Mouse (Mus musculus): Measurements from ENCODE around the gene Gab2. TPM values are rescaled to one million over a fixed set of nuclear protein-coding genes. Genes with fewer than 3 reads are reported as not detected.

The Gab2 gene
- total and polyA plus RNA-seq, 3 experiments: 0.12 to 0.50 (median 0.30) TPM

DNA sequence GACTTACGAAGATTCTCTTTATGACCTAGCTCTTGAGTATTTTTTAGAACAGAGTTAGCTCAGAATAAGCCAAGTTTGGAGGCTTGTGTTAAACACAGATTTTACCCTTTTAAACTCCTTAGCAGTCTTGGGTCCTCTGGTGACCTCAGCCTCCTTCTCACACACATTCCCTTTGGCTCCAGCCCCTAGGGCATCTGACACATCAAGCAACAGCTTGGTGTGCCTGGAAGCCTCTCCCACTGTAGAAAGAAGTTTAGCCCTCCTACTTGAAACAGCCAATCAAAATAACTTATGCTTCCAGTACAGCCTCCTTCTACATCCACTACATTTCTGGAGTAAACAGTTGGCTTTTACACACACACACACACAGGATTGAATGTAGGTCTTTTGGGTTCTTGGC, 2.8 kb downstream of the Gab2 start:
- DNase-seq (ENCODE audit: extremely low read depth): no peak
- dilution Hi-C loops (cut with MboI; ENCODE audit: extremely low pct_ligation_motif_present, extremely low pct_unique_long_range_greater_than_20kb, low sequenced_read_pairs) (no loop called here), in situ Hi-C loops (cut with MboI; ENCODE audit: low pct_ligation_motif_present, low pct_unique_long_range_greater_than_20kb, low sequenced_read_pairs) (loop anchor here (5.0 to 10.0 kb wide), 2 partner anchors 112 to 211 kb away; no protein-coding TSS in a partner anchor)
- H3K27ac ChIP-seq (ENCODE audit: insufficient read depth, low read depth): no peak overlapping the region
- TF ChIP-seq UBTF (IDR thresholded peaks at IDR 0.05; ENCODE audit: low read depth, low read length): no peak
- no peak for TF ChIP-seq PAX5 (IDR thresholded peaks at IDR 0.05; ENCODE audit: low read length)
- TF ChIP-seq NRF1 (IDR thresholded peaks at IDR 0.05; ENCODE audit: low read depth, low read length): no peak
- TF ChIP-seq MAX (IDR thresholded peaks at IDR 0.05; ENCODE audit: low read length): no peak
- no peaks in the 10 kb centered on the region for H3K9me3 ChIP-seq (replicated peaks; ENCODE audit: low read length)
- H3K27me3 ChIP-seq (replicated peaks): peaks cover 13% of the 10 kb centered on the region
- H3K4me3 ChIP-seq (replicated peaks in 1 of 3; ENCODE audit: low read depth in 2 of 3, low read length in 2 of 3, poor library complexity in 1 of 3): no peak overlapping the region
- H3K4me1 ChIP-seq (ENCODE audit: control insufficient read depth in 1 of 2, insufficient read depth in 2 of 2): peaks cover 0 to 12% of the 10 kb centered on the region in 2 experiments; a peak in 2 of 4 replicates
- no peak overlapping the region for H3K9ac ChIP-seq (ENCODE audit: insufficient read depth, low read depth)
- no peaks in the 10 kb centered on the region for H3K79me2 ChIP-seq (replicated peaks; ENCODE audit: control insufficient read depth, extremely low read depth, insufficient read depth, poor library complexity, severe bottlenecking)
- no peak overlapping the region for H3K4me2 ChIP-seq (ENCODE audit: insufficient read depth, low read depth, poor library complexity, severe bottlenecking)
- no peaks in the 10 kb centered on the region for H3K36me3 ChIP-seq (replicated peaks in 1 of 2; ENCODE audit: control insufficient read depth in 1 of 2, insufficient read depth in 1 of 2, low read length in 1 of 2)

- in situ Hi-C loops (cut with MboI; ENCODE audit: low pct_ligation_motif_present, low pct_unique_long_range_greater_than_20kb, low sequenced_read_pairs) (loop anchor here (10.0 kb wide), 1 partner anchor 210 kb away; no protein-coding TSS in a partner anchor), dilution Hi-C loops (cut with MboI; ENCODE audit: extremely low pct_ligation_motif_present, extremely low pct_unique_long_range_greater_than_20kb, low sequenced_read_pairs) (no loop called here)
- H3K4me1 ChIP-seq (ENCODE audit: control insufficient read depth in 1 of 2, insufficient read depth in 2 of 2): peaks cover 0 to 12% of the 10 kb centered on the region in 2 experiments; a peak in 2 of 4 replicates
Observed at GRCm38 (mm10) chr7:97085291-97085690, 3.9 kb downstream of the Gab2 start.

GRCm38 (mm10) chr7:97094241-97094640, 12.9 kb downstream of the Gab2 start:
- no peaks in the 10 kb centered on the region for H3K79me2 ChIP-seq (replicated peaks; ENCODE audit: control insufficient read depth, extremely low read depth, insufficient read depth, poor library complexity, severe bottlenecking)
- in situ Hi-C loops (cut with MboI; ENCODE audit: low pct_ligation_motif_present, low pct_unique_long_range_greater_than_20kb, low sequenced_read_pairs): no loop called here
- no peak for DNase-seq (ENCODE audit: extremely low read depth)
- H3K4me1 ChIP-seq (ENCODE audit: control insufficient read depth in 1 of 2, insufficient read depth in 2 of 2): no peaks in the 10 kb centered on the region
- no peaks in the 10 kb centered on the region for H3K27me3 ChIP-seq (replicated peaks)
- TF ChIP-seq BHLHE40 (IDR thresholded peaks at IDR 0.05; ENCODE audit: low read depth, low read length): no peak
- TF ChIP-seq JUN (IDR thresholded peaks at IDR 0.05; ENCODE audit: insufficient read depth, low read depth, low read length): no peak
- TF ChIP-seq CTCF (conservative IDR thresholded peaks at IDR 0.05 in 1 of 2, IDR thresholded peaks at IDR 0.05 in 1 of 2; ENCODE audit: low read depth in 2 of 2, low read length in 2 of 2): no peak
- TF ChIP-seq POLR2A (IDR thresholded peaks at IDR 0.05; ENCODE audit: low read depth, low read length): no peak
- no peak for TF ChIP-seq ZKSCAN1 (IDR thresholded peaks at IDR 0.05; ENCODE audit: borderline replicate concordance, low read depth, low read length)
- TF ChIP-seq ZC3H11A (IDR thresholded peaks at IDR 0.05; ENCODE audit: low read depth, low read length): no peak
- TF ChIP-seq MAX (IDR thresholded peaks at IDR 0.05; ENCODE audit: low read length): no peak
- TF ChIP-seq E2F4 (IDR thresholded peaks at IDR 0.05; ENCODE audit: insufficient replicate concordance, low read depth, low read length): no peak
- no peak for TF ChIP-seq SIN3A (IDR thresholded peaks at IDR 0.05; ENCODE audit: low read length)
- TF ChIP-seq HCFC1 (IDR thresholded peaks at IDR 0.05; ENCODE audit: low read depth, low read length): no peak
- H3K36me3 ChIP-seq (replicated peaks in 1 of 2; ENCODE audit: control insufficient read depth in 1 of 2, insufficient read depth in 1 of 2, low read length in 1 of 2): no peaks in the 10 kb centered on the region
- no peak overlapping the region for H3K27ac ChIP-seq (ENCODE audit: insufficient read depth, low read depth)
- H3K4me3 ChIP-seq (replicated peaks in 1 of 3; ENCODE audit: low read depth in 2 of 3, low read length in 2 of 3, poor library complexity in 1 of 3): no peak overlapping the region
- no peak overlapping the region for H3K9ac ChIP-seq (ENCODE audit: insufficient read depth, low read depth)
- no peak overlapping the region for H3K4me2 ChIP-seq (ENCODE audit: insufficient read depth, low read depth, poor library complexity, severe bottlenecking)
- dilution Hi-C loops (cut with MboI; ENCODE audit: extremely low pct_ligation_motif_present, extremely low pct_unique_long_range_greater_than_20kb, low sequenced_read_pairs): no loop called here
- H3K9me3 ChIP-seq (replicated peaks; ENCODE audit: low read length): no peaks in the 10 kb centered on the region

More at GRCm38 (mm10) chr7:97085291-97085690, 3.9 kb downstream of the Gab2 start:
- no peak overlapping the region for H3K4me3 ChIP-seq (replicated peaks in 1 of 3; ENCODE audit: low read depth in 2 of 3, low read length in 2 of 3, poor library complexity in 1 of 3)
- TF ChIP-seq NELFE (IDR thresholded peaks at IDR 0.05; ENCODE audit: low read depth, low read length) (no peak), RAD21 (IDR thresholded peaks at IDR 0.05; ENCODE audit: low read depth, low read length) (peak; percentile 55), CTCF (conservative IDR thresholded peaks at IDR 0.05 in 1 of 2, IDR thresholded peaks at IDR 0.05 in 1 of 2; ENCODE audit: low read depth in 2 of 2, low read length in 2 of 2) (peak in 1 of 2 experiments; percentile 77; a peak in 2 of 4 replicates), SMC3 (IDR thresholded peaks at IDR 0.05; ENCODE audit: low read depth, low read length) (peak; percentile 75), UBTF (IDR thresholded peaks at IDR 0.05; ENCODE audit: low read depth, low read length) (no peak), ZNF384 (IDR thresholded peaks at IDR 0.05; ENCODE audit: low read depth, low read length) (no peak), KAT2A (IDR thresholded peaks at IDR 0.05; ENCODE audit: insufficient replicate concordance, low read length) (no peak)
- H3K27me3 ChIP-seq (replicated peaks): peaks cover 13% of the 10 kb centered on the region
- no peaks in the 10 kb centered on the region for H3K36me3 ChIP-seq (replicated peaks in 1 of 2; ENCODE audit: control insufficient read depth in 1 of 2, insufficient read depth in 1 of 2, low read length in 1 of 2)
- no peaks in the 10 kb centered on the region for H3K79me2 ChIP-seq (replicated peaks; ENCODE audit: control insufficient read depth, extremely low read depth, insufficient read depth, poor library complexity, severe bottlenecking)
- no peak overlapping the region for H3K9ac ChIP-seq (ENCODE audit: insufficient read depth, low read depth)
- no peaks in the 10 kb centered on the region for H3K9me3 ChIP-seq (replicated peaks; ENCODE audit: low read length)
- DNase-seq (ENCODE audit: extremely low read depth): peak; percentile 56
- no peak overlapping the region for H3K27ac ChIP-seq (ENCODE audit: insufficient read depth, low read depth)
- no peak overlapping the region for H3K4me2 ChIP-seq (ENCODE audit: insufficient read depth, low read depth, poor library complexity, severe bottlenecking)
